Mouse (Mus musculus) spleen, adult 12 weeks (tissue): Measurements from ENCODE around the gene Epha4.
A peak's percentile ranks its signal among the peaks of the same experiment; 100 is the strongest.

Source experiments
- DNase-seq: peaks from one replicate; pipeline ENCODE4 v3.0.0; 2022; ENCODE audit warnings: low spot score

The Epha4 gene

GRCm38 (mm10) chr1:77514963-77515650 lies at the start of gene Epha4:
TSS of gene Epha4 (minus strand) at chr1:77515088.
- DNase-seq = no peak

GRCm38 (mm10) chr1:77556199-77556598 lies 41.3 kb upstream of the Epha4 start:
- no peak for DNase-seq

- no peak for DNase-seq
Measured at GRCm38 (mm10) chr1:77551927-77552326, 37.0 kb upstream of the Epha4 start.

- no peak for DNase-seq
Measured at GRCm38 (mm10) chr1:77545722-77546121, 30.8 kb upstream of the Epha4 start.

GRCm38 (mm10) chr1:77545035-77545434 lies 30.1 kb upstream of the Epha4 start:
- DNase-seq = no peak

- no peak for DNase-seq
Measured at GRCm38 (mm10) chr1:77544279-77544678, 29.4 kb upstream of the Epha4 start.

GRCm38 (mm10) chr1:77539945-77540344 lies 25.1 kb upstream of the Epha4 start:
- no peak for DNase-seq

GRCm38 (mm10) chr1:77538559-77538958 lies 23.7 kb upstream of the Epha4 start:
- no peak for DNase-seq

GRCm38 (mm10) chr1:77535905-77536304 lies 21.0 kb upstream of the Epha4 start:
- DNase-seq = no peak

- DNase-seq = no peak
Measured at GRCm38 (mm10) chr1:77532576-77533183, 17.8 kb upstream of the Epha4 start.

GRCm38 (mm10) chr1:77531934-77532575 lies 17.2 kb upstream of the Epha4 start:
- DNase-seq = no peak

GRCm38 (mm10) chr1:77525082-77525481 lies 10.2 kb upstream of the Epha4 start:
- no peak for DNase-seq

GRCm38 (mm10) chr1:77523354-77523753 lies 8.5 kb upstream of the Epha4 start:
- DNase-seq = no peak

- DNase-seq = no peak
Measured at GRCm38 (mm10) chr1:77521640-77522539, 7.0 kb upstream of the Epha4 start.

- no peak for DNase-seq
Measured at GRCm38 (mm10) chr1:77518715-77519114, 3.8 kb upstream of the Epha4 start.

- peak; percentile 45 for DNase-seq
Measured at GRCm38 (mm10) chr1:77516203-77516991, 1.5 kb upstream of the Epha4 start.

- DNase-seq = no peak
Measured at GRCm38 (mm10) chr1:77515651-77515981, 728 bp upstream of the Epha4 start.

GRCm38 (mm10) chr1:77514325-77514962 lies 444 bp downstream of the Epha4 start:
- no peak for DNase-seq

GRCm38 (mm10) chr1:77513959-77514324 lies 946 bp downstream of the Epha4 start:
- no peak for DNase-seq

GRCm38 (mm10) chr1:77513411-77513941 lies 1.4 kb downstream of the Epha4 start:
- DNase-seq = no peak
